Mouse (Mus musculus) ZHBTc4 (cell line): ENCODE measurements at regions not wholly inside any gene's neighbourhood (a gene's known extent, or its start where the extent isn't known, plus 50 kb on each side); places are given as distances from the start of the nearest gene placed in this dataset.

Source experiments
- DNase-seq: peaks from one replicate; pipeline ENCODE4 v3.0.0-alpha.2; 2011; ENCODE audit warnings: low read depth, low spot score

DNA sequence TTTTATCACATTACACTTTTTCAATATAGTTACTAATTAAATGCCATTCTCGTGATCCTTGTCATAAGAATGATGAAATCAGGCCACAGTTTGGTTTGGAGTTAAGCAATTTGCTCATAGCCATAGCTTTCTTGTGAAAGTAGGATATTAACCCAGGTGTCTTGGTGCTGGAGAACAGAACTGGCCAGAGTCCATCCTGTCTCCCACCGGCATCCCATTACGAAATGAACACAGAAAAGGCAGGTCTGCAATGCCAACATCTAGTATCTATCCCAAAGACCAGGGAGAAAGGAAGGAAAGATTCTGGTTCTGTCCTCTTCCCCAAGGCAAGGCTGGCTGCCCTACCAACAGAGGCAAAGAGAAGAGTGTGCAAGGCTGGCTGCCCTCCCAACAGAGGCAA is 61.6 kb upstream of the Avpr1a start:
- no peak for DNase-seq

DNA sequence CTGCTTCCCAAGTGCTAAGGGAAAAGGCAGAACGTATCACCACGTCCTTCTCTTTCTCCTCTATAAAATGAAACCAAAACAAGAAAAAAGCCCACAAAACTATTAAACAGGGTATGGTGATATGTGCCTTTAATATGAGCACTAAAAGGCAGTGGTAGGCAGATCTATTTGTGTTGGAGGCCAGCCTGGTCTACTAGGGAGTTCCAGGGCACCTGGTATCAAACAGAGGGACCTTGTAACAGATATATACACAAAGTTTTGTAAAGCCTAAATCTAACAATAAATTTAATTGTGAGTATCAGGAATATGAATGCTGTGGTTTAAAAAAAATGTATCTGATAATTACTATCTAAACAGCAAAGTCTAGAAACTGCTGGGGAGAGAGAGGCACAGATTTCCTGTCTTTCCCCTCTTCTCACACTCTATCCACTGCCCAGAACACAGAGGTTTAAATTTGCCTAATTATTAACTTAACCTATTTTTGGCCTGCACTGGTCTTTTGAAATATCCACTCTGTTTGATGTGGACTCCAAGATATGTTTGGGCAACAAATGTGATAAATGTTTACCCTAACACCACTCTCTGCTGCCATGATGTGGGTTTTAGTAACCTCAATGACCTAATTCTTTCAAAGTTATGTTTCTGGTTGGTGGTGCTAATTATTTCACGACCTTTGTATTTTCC is 68.5 kb upstream of the Avpr1a start:
- DNase-seq = no peak

GRCm38 (mm10) chr10:122343291-122343690 is 105.0 kb upstream of the Avpr1a start:
- no peak for DNase-seq

DNA sequence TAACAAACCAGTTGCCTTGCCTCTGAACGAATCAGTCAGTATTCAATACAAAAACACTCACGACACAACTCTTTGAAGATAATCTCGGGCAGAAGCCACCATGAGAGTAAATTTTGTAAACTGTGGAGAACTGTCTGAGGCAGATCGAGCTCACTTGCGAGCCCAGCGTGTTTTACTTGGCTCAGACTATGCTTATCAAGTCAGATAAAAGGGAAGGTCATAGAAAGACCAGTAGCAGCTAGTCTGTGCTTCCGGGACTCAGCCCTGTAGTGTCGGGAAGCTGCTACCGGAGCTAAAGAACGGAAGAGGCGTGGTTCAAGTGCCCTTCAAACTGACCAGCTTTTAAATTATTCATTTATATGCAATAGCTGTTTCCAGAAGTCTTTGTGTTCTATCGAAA is 105.9 kb upstream of the Avpr1a start:
- DNase-seq = no peak

DNA sequence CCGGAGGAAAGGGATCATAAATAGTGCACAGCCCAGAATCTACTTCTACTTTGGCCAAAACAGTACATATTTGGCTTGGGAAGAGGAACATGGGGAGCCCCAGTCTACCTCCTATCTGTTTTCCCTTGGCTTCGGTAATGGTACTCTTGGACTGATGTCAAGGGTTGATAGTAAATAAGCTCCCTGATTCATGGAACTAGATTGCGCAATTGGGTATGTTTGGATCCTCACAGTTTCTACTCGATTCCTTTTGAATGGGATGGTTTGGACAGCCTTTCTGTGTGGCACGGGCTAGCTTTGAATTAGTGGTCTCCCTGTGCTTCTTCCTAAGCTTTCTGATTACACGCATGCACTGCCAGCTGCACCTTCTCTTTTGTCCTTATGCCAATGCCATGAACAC is 121.4 kb upstream of the Avpr1a start:
- DNase-seq = no peak

GRCm38 (mm10) chr10:122318886-122319285 is 129.4 kb upstream of the Avpr1a start:
- DNase-seq = peak; percentile 2

- no peak for DNase-seq
Observed at GRCm38 (mm10) chr10:122310646-122311193, 137.6 kb upstream of the Avpr1a start.

GRCm38 (mm10) chr10:122308691-122309090 is 139.6 kb upstream of the Avpr1a start:
- no peak for DNase-seq

- DNase-seq = no peak
Observed at GRCm38 (mm10) chr10:122302259-122302658, 146.0 kb upstream of the Avpr1a start.

- DNase-seq = no peak
Observed at GRCm38 (mm10) chr10:122295921-122296425, 152.3 kb upstream of the Avpr1a start.

GRCm38 (mm10) chr10:122291611-122292010 is 156.7 kb upstream of the Avpr1a start:
- no peak for DNase-seq

DNA sequence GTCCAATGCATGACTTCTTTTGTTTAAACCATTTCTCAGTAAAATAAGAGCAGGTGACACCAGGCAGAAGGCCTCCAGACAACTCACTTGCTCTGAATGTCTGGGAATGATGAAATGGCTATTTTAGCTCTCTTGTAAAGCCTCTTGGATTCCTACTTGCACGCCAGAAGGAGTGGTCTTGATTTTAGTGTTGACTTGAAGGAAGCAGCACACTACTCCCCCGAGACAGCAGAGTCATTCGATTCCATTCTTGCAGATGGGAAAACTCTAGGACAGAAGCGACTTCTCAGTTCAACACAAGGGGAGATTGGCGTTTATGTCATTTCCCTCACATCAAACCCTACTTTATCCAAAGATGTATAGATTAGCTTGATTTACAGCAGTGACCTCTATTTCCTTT is 157.2 kb upstream of the Avpr1a start:
- no peak for DNase-seq

GRCm38 (mm10) chr10:122274885-122275284 is 173.4 kb upstream of the Avpr1a start:
- no peak for DNase-seq

DNA sequence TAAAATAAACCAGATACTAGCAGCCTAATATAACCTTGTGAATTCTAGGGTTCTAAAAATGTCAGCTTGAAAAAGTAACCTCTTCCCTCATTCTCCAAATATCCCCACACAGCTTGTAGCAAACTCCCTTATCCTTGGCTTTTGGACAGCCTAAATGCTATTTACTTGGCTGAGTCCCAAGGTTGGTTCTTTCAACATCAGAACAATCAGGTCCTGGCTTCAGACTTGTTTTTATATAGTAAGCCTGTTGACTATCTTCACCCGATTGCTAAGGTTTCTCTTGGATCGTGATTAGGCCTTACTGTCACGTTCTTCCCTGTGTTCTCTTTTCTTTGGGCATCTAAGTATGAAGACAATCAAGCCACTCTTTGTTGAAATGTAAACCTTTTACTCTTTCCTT is 174.1 kb upstream of the Avpr1a start:
- DNase-seq = no peak

DNA sequence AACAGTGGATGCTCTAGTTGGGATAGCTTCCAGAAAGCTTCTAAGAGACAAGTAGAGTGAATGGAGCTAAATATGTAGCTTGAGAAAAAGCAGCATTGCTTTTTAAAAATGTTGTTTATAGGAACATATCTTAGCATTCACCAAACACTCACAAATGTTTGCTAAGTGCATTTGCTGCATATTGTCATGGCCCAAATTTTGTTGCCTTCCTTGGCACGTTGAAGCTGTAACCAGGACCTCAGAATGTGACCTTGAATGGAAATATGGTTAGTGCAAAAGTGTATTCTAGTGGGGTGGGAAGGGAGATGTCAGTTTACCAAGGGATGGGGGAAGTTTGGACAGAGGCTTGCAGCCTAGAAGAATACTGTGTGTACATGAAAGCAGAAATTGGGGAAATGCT is 166.9 kb upstream of the Rxylt1 start:
- no peak for DNase-seq

- no peak for DNase-seq
Observed at GRCm38 (mm10) chr10:122259354-122259753, 162.2 kb upstream of the Rxylt1 start.

DNA sequence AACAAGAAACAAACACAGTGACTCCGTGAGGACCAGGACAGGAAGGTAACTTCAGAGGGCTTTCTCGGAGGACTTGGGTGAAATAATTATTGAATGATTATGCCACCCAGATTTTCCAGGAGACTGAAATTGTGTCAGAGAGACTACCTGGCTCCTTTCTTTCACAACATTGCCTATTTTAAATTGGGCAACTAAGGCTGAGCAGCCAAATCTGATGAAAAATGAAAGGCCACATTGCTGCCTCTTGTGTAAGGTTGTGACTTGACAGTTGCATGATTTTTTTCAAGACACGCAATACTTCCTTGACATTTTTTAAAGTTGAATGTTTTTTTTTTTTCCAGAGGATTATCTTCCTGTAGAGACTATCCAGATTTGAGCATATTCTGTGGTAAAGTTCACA is 161.5 kb upstream of the Rxylt1 start:
- no peak for DNase-seq

- no peak for DNase-seq
Observed at GRCm38 (mm10) chr10:122231818-122232217, 134.6 kb upstream of the Rxylt1 start.

DNA sequence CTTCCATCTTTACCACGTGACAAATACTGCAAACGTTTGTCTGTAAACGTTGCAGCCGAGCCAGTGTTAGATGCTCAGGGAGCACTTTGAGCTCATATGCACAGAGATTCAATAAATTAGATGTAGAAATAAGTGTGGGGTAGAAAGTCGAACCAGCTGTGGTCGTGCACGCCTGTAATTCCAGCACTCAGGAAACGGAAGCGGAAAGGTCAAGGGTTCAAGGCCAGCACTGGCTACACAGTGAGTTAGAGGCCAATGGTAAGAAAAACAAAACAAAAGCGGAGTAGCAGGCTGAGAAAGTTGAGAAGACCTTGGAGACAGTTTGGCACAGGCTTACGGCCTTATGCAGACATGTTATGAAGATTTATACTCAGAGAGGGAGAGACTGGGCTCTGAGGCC is 133.6 kb upstream of the Rxylt1 start:
- DNase-seq = peak; percentile 6

GRCm38 (mm10) chr10:122225679-122226078 is 128.5 kb upstream of the Rxylt1 start:
- DNase-seq = no peak

DNA sequence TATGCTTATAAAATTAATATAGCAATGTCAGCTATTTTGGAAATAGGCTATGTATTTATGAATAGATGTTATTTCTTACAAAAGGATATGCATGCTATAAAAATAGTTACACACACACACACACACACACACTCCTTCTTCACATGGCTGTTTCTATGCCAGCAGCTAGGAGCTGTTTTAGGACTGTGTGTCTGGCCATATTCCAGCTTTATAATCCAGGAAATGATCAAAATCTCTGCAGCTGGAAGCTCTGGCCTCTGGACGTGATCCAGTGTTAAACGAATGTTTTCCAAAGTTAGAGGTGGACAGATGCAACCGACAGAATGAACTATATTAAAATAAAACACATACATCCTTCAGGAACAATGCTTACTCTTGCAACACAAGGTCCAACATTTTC is 125.9 kb upstream of the Rxylt1 start:
- no peak for DNase-seq

DNA sequence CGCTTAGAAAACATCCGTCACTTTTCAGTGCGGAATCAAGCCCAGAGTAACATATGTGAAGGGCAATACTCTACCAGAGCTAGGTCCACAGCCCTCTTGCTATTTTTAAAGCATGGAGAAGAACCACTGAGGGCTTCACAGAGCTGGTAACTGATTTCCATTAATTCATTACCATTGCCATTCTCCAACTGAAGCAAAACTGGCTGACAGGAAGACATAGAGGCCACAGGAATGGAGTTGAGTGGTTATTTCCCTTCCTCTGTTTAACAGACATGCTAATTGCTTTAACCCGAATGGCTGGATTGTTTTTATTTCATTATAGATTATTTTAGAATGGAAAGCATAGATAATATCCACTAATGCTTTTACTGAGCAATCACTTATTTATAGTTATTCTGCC is 120.4 kb upstream of the Rxylt1 start:
- no peak for DNase-seq

DNA sequence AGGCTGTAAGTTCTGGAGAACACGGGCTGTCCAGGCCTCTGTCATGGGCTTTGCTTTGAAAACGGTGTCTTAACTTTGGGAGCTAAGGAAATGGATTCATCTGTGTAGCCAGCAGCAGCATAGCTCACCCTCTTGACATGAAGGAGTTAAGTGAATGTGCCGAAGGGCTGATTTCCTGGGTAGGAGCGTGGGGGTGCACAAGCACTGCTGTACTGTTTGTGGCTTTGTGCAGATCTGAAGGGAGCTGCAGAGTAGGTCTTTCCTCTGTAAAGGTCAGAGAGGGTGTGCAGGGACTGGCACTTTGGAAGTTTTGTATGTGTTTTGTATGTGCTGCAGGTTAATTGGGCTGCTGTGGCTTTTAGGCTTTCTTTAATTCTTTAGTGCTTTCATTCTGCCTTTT is 102.6 kb upstream of the Rxylt1 start:
- DNase-seq = no peak

GRCm38 (mm10) chr10:122197703-122198102 is 100.5 kb upstream of the Rxylt1 start:
- DNase-seq = no peak
